ENCODE assay signal across 14 mouse cellular contexts in the genomic region with DNA sequence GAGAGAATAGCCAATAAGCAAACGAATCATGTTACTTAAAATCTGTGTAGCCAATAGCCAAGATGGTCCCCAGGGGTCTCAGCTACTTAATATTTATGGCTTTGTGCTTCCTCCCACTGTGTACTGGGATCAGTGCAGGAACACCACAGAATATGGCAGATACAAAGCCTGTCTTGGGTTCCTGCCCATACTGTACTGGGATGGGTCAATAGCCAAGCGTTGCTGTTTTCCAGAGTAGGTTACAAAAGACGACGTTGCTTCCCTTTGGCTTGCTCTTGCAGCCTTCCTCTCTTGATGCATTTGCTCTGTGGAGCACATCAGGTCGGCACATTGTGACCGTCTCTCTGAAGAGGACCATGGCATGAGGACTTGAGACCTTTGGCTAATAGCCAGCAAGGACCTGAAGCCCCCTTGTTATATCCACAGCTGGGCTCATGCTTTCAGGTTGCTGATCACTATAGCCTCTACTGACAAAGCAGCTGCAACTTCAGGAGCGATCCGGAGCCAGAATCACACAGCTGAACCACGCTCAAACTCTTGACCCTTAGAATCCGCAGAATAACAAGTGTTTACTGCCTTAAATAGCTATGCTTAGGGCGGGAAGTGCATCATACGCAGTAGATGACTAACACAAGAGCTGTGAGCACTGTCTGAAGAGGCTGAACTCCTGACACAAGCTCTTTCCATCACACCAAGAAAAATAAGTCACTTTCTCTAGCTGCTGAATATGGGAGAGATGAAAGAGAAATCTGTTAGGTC.
DNase-seq lines count a peak whose midpoint lies in the region; ATAC-seq and TF ChIP-seq lines count a peak whose summit lies in the region.
"Had no signal": no experiment of that assay in that cellular context is flagged by ENCODE, and none has a peak within 500 bp of the region (broad histone marks: within the 10 kb centered on the region; RNA-seq: fewer than 3 reads in every experiment).

No protein-coding gene starts in this region.

- H3K9me3 ChIP-seq in forebrain, embryonic 15.5 days: no peaks in the 10 kb centered on the region
- no peaks in the 10 kb centered on the region for H3K9me3 ChIP-seq in forebrain, embryonic 10.5 days
- H3K9me3 ChIP-seq in midbrain, embryonic 11.5 days (ENCODE audit: control insufficient read depth, low read length): no peaks in the 10 kb centered on the region
- H3K9me3 ChIP-seq in midbrain, postnatal 0 days (ENCODE audit: low read length): no peaks in the 10 kb centered on the region
- H3K9me3 ChIP-seq in intestine, embryonic 15.5 days: no peaks in the 10 kb centered on the region
- H3K9me3 ChIP-seq: heart, embryonic 15.5 days had no signal

- WGBS in forebrain, embryonic 15.5 days: 80% methylated on average over 12 of the region's 12 CpGs
- WGBS in forebrain, embryonic 10.5 days: 90% methylated on average over 12 of the region's 12 CpGs
- WGBS in midbrain, embryonic 11.5 days: 88% methylated on average over 12 of the region's 12 CpGs
- WGBS in midbrain, postnatal 0 days: 74% methylated on average over 12 of the region's 12 CpGs
- WGBS in small intestine, adult 2 months: 71% methylated on average over 12 of the region's 12 CpGs
- 71% methylated on average over 12 of the region's 12 CpGs for WGBS in intestine, embryonic 15.5 days

- no peak overlapping the region for H3K9ac ChIP-seq in forebrain, embryonic 15.5 days (replicated peaks)
- H3K9ac ChIP-seq in midbrain, embryonic 11.5 days (ENCODE audit: low read length): no peak overlapping the region
- H3K9ac ChIP-seq in midbrain, postnatal 0 days (replicated peaks; ENCODE audit: low read length, poor library complexity, severe bottlenecking): no peak overlapping the region
- no peak overlapping the region for H3K9ac ChIP-seq in intestine, embryonic 15.5 days
- H3K9ac ChIP-seq: forebrain, postnatal 0 days; heart, embryonic 15.5 days; lung, embryonic 14.5 days had no signal

- no peaks in the 10 kb centered on the region for H3K36me3 ChIP-seq in forebrain, embryonic 15.5 days
- H3K36me3 ChIP-seq in forebrain, embryonic 10.5 days (replicated peaks): no peaks in the 10 kb centered on the region
- H3K36me3 ChIP-seq in midbrain, embryonic 11.5 days (ENCODE audit: control insufficient read depth, insufficient read depth, low read length): no peaks in the 10 kb centered on the region
- no peaks in the 10 kb centered on the region for H3K36me3 ChIP-seq in midbrain, postnatal 0 days (ENCODE audit: insufficient read depth, low read length)
- no peaks in the 10 kb centered on the region for H3K36me3 ChIP-seq in small intestine, adult 2 months (ENCODE audit: control insufficient read depth, insufficient read depth, low read length)
- H3K36me3 ChIP-seq in intestine, embryonic 15.5 days: no peaks in the 10 kb centered on the region
- H3K36me3 ChIP-seq: heart, embryonic 15.5 days had no signal

- no peak overlapping the region for H3K4me2 ChIP-seq in forebrain, embryonic 15.5 days (replicated peaks)
- H3K4me2 ChIP-seq in midbrain, embryonic 11.5 days: no peak overlapping the region
- no peak overlapping the region for H3K4me2 ChIP-seq in midbrain, postnatal 0 days (ENCODE audit: low read depth, low read length, poor library complexity, severe bottlenecking)
- H3K4me2 ChIP-seq in intestine, embryonic 15.5 days (replicated peaks): no peak overlapping the region
- H3K4me2 ChIP-seq: heart, embryonic 15.5 days; lung, embryonic 14.5 days had no signal

- no peak overlapping the region for H3K4me3 ChIP-seq in forebrain, embryonic 15.5 days
- H3K4me3 ChIP-seq in forebrain, embryonic 10.5 days: no peak overlapping the region
- H3K4me3 ChIP-seq in midbrain, embryonic 11.5 days (ENCODE audit: low read depth, low read length): no peak overlapping the region
- H3K4me3 ChIP-seq in midbrain, postnatal 0 days (ENCODE audit: low read depth, low read length): no peak overlapping the region
- H3K4me3 ChIP-seq in small intestine, adult 2 months (ENCODE audit: low read depth, low read length): no peak overlapping the region
- no peak overlapping the region for H3K4me3 ChIP-seq in intestine, embryonic 15.5 days (replicated peaks)
- H3K4me3 ChIP-seq: heart, embryonic 15.5 days had no signal

- ATAC-seq in forebrain, embryonic 15.5 days (replicated peaks): no peak
- no peak for ATAC-seq in midbrain, embryonic 11.5 days (ENCODE audit: low FRiP score)
- ATAC-seq in midbrain, postnatal 0 days (ENCODE audit: low FRiP score): no peak
- ATAC-seq in intestine, embryonic 15.5 days: no peak
- ATAC-seq: hindbrain, postnatal 0 days had no signal

- intact Hi-C loops in heart, postnatal 10 days (cut with DNase I): no loop called here

- no peak for DNase-seq in forebrain, embryonic 10.5 days (ENCODE audit: extremely low spot score, low spot score)
- DNase-seq in midbrain, embryonic 11.5 days (ENCODE audit: low spot score, missing footprints): peak; percentile 75
- no peak for DNase-seq in midbrain, postnatal 0 days (ENCODE audit: low spot score)
- DNase-seq in heart, postnatal 10 days: peak; percentile 29 to 44
- no peak for DNase-seq in frontal cortex, postnatal 14 days (ENCODE audit: low spot score in 2 of 2)
- DNase-seq: adrenal gland, postnatal 25 days; cerebellum, adult 11-12 months; lung, embryonic 14.5 days had no signal

- H3K27me3 ChIP-seq in forebrain, embryonic 15.5 days: no peaks in the 10 kb centered on the region
- peaks cover 21% of the 10 kb centered on the region for H3K27me3 ChIP-seq in forebrain, embryonic 10.5 days (ENCODE audit: poor library complexity, severe bottlenecking)
- H3K27me3 ChIP-seq in midbrain, embryonic 11.5 days (ENCODE audit: control insufficient read depth, insufficient read depth, low read length): no peaks in the 10 kb centered on the region
- no peaks in the 10 kb centered on the region for H3K27me3 ChIP-seq in midbrain, postnatal 0 days (ENCODE audit: insufficient read depth, low read length)
- H3K27me3 ChIP-seq in small intestine, adult 2 months (ENCODE audit: control insufficient read depth, insufficient read depth, low read length): no peaks in the 10 kb centered on the region
- no peaks in the 10 kb centered on the region for H3K27me3 ChIP-seq in intestine, embryonic 15.5 days (replicated peaks)
- H3K27me3 ChIP-seq: heart, embryonic 15.5 days had no signal

- TF ChIP-seq CTCF in midbrain, postnatal 0 days (IDR thresholded peaks at IDR 0.05): no peak
- no peak for TF ChIP-seq CTCF in small intestine, adult 2 months (IDR thresholded peaks at IDR 0.05; ENCODE audit: extremely low read depth, insufficient read length, insufficient replicate concordance, low read depth, low read length)

- TF ChIP-seq POLR2A in small intestine, adult 2 months (IDR thresholded peaks at IDR 0.05; ENCODE audit: low read depth, low read length): no peak

- peaks cover 19% of the 10 kb centered on the region for H3K4me1 ChIP-seq in forebrain, embryonic 15.5 days
- H3K4me1 ChIP-seq in forebrain, embryonic 10.5 days: peaks cover 19% of the 10 kb centered on the region
- no peaks in the 10 kb centered on the region for H3K4me1 ChIP-seq in midbrain, embryonic 11.5 days (ENCODE audit: control insufficient read depth, insufficient read depth, low read length)
- H3K4me1 ChIP-seq in midbrain, postnatal 0 days (ENCODE audit: insufficient read depth, low read length): peaks cover 4% of the 10 kb centered on the region; the same call in 1 of the 2 replicates
- no peaks in the 10 kb centered on the region for H3K4me1 ChIP-seq in small intestine, adult 2 months (ENCODE audit: control insufficient read depth, insufficient read depth, insufficient read length, low read length)
- H3K4me1 ChIP-seq in intestine, embryonic 15.5 days (replicated peaks): 0 out of 2 replicates have a peak, but pooled peaks cover 3% of the 10 kb centered on the region

- 0 out of 2 replicates have a peak overlapping the region, but pooled peaks have one; percentile 22 for H3K27ac ChIP-seq in forebrain, embryonic 15.5 days (replicated peaks)
- H3K27ac ChIP-seq in forebrain, embryonic 10.5 days: no peak overlapping the region
- H3K27ac ChIP-seq in midbrain, embryonic 11.5 days (ENCODE audit: low read depth, low read length): no peak overlapping the region
- H3K27ac ChIP-seq in midbrain, postnatal 0 days (ENCODE audit: low read depth, low read length): no peak overlapping the region
- H3K27ac ChIP-seq in small intestine, adult 2 months (ENCODE audit: insufficient read depth, low read depth, low read length): peak overlapping the region; percentile 41; the same call in 1 of the 2 replicates
- no peak overlapping the region for H3K27ac ChIP-seq in intestine, embryonic 15.5 days
- H3K27ac ChIP-seq: heart, embryonic 15.5 days; hindbrain, postnatal 0 days had no signal

Comparison
In these comparisons a context has a peak if more than half of its experiments do, and no peak if none do; other contexts are left out.
1. H3K27ac ChIP-seq: peak in forebrain, embryonic 15.5 days (single experiment) and small intestine, adult 2 months (single experiment); none in forebrain, embryonic 10.5 days (single experiment), midbrain, embryonic 11.5 days (single experiment), midbrain, postnatal 0 days (single experiment) and intestine, embryonic 15.5 days (single experiment).
2. DNase-seq: peak in midbrain, embryonic 11.5 days (single experiment) and heart, postnatal 10 days (2 of 2); none in forebrain, embryonic 10.5 days (single experiment), midbrain, postnatal 0 days (single experiment) and frontal cortex, postnatal 14 days (0 of 2).